In the genomic region with DNA sequence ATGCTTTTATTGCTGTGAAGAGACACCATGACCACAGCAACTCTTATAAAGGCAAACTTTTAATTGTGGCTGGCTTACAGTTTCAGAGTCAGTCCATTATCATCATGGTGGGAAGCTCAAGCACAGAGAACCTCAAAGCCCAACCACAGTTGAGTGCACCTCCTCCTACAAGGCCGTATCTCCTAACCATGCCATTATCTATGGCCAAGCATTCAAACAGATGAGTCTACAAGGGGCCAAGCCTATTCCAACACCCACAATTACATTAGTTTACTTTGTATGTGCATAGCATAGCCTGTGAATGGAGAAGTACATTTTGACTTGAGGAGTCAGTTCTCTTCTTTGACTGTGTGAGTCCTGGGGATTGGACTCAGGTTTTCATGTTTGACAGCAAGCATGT, we compare ENCODE assay signal across 32 mouse cellular contexts. TPM values are rescaled to one million over a fixed set of nuclear protein-coding genes. Genes with fewer than 3 reads are reported as not detected.
DNase-seq lines count a peak whose midpoint lies in the region; ATAC-seq and TF ChIP-seq lines count a peak whose summit lies in the region.
"Had no signal": no experiment of that assay in that cellular context is flagged by ENCODE, and none has a peak within 500 bp of the region (broad histone marks: within the 10 kb centered on the region; RNA-seq: fewer than 3 reads in every experiment).

No protein-coding gene starts in this region.

- H3K36me3 ChIP-seq in liver, embryonic 12.5 days, result peaks cover 98% of the 10 kb centered on the region
- H3K36me3 ChIP-seq in liver, postnatal 0 days (replicated peaks; ENCODE audit: insufficient read depth, low read length), result peaks cover 82% of the 10 kb centered on the region
- peaks cover 94% of the 10 kb centered on the region for H3K36me3 ChIP-seq in liver, embryonic 15.5 days (replicated peaks)

- DNase-seq in heart, adult 11 months, result peak; percentile 52
- no peak for DNase-seq in heart, adult 8-10 months (ENCODE audit: low spot score)
- no peak for DNase-seq in liver, postnatal 0 days
- DNase-seq in kidney, adult 18-20 months, result no peak
- DNase-seq: adrenal gland, adult 2 months; adrenal gland, postnatal 14 days; cerebellum, adult 11-12 months; cerebellum, adult 8-10 months; cerebellum, postnatal 10 days; cerebellum, postnatal 36 days; embryo, embryonic 11 days; gastrocnemius, postnatal 10 days; heart, adult 2 months had no signal

- no peak overlapping the region for H3K4me3 ChIP-seq in liver, embryonic 12.5 days
- H3K4me3 ChIP-seq in liver, postnatal 0 days (ENCODE audit: low read depth, low read length), result no peak overlapping the region
- no peak overlapping the region for H3K4me3 ChIP-seq in liver, embryonic 15.5 days (replicated peaks)
- H3K4me3 ChIP-seq: embryonic facial prominence, embryonic 10.5 days; embryonic facial prominence, embryonic 13.5 days; erythroblast, embryonic 14.5 days; forebrain, embryonic 12.5 days; forebrain, embryonic 15.5 days; heart, adult 2 months; hindbrain, embryonic 12.5 days; hindbrain, embryonic 15.5 days had no signal

- peak overlapping the region; percentile 19 for H3K4me2 ChIP-seq in liver, embryonic 12.5 days
- H3K4me2 ChIP-seq in liver, postnatal 0 days (ENCODE audit: low read depth, low read length), result no peak overlapping the region
- H3K4me2 ChIP-seq in liver, embryonic 15.5 days, result 0 out of 2 replicates have a peak overlapping the region, but pooled peaks have one; percentile 13
- H3K4me2 ChIP-seq: embryonic facial prominence, embryonic 13.5 days; forebrain, embryonic 12.5 days; forebrain, embryonic 15.5 days; heart, embryonic 11.5 days; hindbrain, embryonic 12.5 days; hindbrain, embryonic 15.5 days had no signal

- peaks cover 36% of the 10 kb centered on the region for H3K4me1 ChIP-seq in liver, embryonic 12.5 days
- no peaks in the 10 kb centered on the region for H3K4me1 ChIP-seq in liver, postnatal 0 days (ENCODE audit: insufficient read depth)
- peaks cover 8% of the 10 kb centered on the region; the same call in 1 of the 2 replicates for H3K4me1 ChIP-seq in liver, embryonic 15.5 days (replicated peaks)
- H3K4me1 ChIP-seq: embryonic facial prominence, embryonic 10.5 days; embryonic facial prominence, embryonic 13.5 days; forebrain, embryonic 12.5 days; forebrain, embryonic 15.5 days; hindbrain, embryonic 12.5 days; hindbrain, embryonic 15.5 days had no signal

- peak; percentile 81 for ATAC-seq in liver, embryonic 12.5 days
- ATAC-seq in liver, postnatal 0 days, result no peak
- peak; percentile 51 for ATAC-seq in liver, embryonic 15.5 days (ENCODE audit: insufficient read depth)
- ATAC-seq in megakaryocyte-erythroid progenitor cell, adult 5-6 weeks (replicated peaks; ENCODE audit: low FRiP score, low TSS enrichment, poor library complexity, severe bottlenecking), result peak; percentile 79; the same call in 1 of the 2 replicates
- ATAC-seq in granulocyte monocyte progenitor cell, adult 5-6 weeks (replicated peaks; ENCODE audit: poor library complexity, severe bottlenecking), result no peak
- ATAC-seq: forebrain, embryonic 15.5 days had no signal

- peak overlapping the region; percentile 50; the same call in 1 of the 2 replicates for H3K27ac ChIP-seq in liver, embryonic 12.5 days
- H3K27ac ChIP-seq in liver, postnatal 0 days (ENCODE audit: low read depth), result no peak overlapping the region
- H3K27ac ChIP-seq in liver, embryonic 15.5 days (replicated peaks), result no peak overlapping the region
- H3K27ac ChIP-seq: embryonic facial prominence, embryonic 10.5 days; embryonic facial prominence, embryonic 13.5 days; forebrain, embryonic 12.5 days; forebrain, embryonic 15.5 days; heart, adult 2 months; hindbrain, embryonic 12.5 days; hindbrain, embryonic 15.5 days had no signal

- no peaks in the 10 kb centered on the region for H3K27me3 ChIP-seq in liver, embryonic 12.5 days (replicated peaks)
- no peaks in the 10 kb centered on the region for H3K27me3 ChIP-seq in liver, postnatal 0 days (ENCODE audit: insufficient read depth, low read length)
- H3K27me3 ChIP-seq in liver, embryonic 15.5 days, result no peaks in the 10 kb centered on the region
- H3K27me3 ChIP-seq: embryonic facial prominence, embryonic 13.5 days; forebrain, embryonic 12.5 days; forebrain, embryonic 15.5 days; hindbrain, embryonic 12.5 days; hindbrain, embryonic 15.5 days had no signal

- TF ChIP-seq EP300 in liver, postnatal 0 days (IDR thresholded peaks at IDR 0.05; ENCODE audit: low read depth), result no peak

- 38% methylated on average over 1 of the region's 1 CpGs for WGBS in liver, embryonic 12.5 days (ENCODE audit: insufficient replicate concordance)
- 57% methylated on average over 1 of the region's 1 CpGs for WGBS in liver, postnatal 0 days (ENCODE audit: insufficient replicate concordance)
- 51% methylated on average over 1 of the region's 1 CpGs for WGBS in liver, embryonic 15.5 days (ENCODE audit: insufficient replicate concordance)

- no peak for TF ChIP-seq CTCF in liver, postnatal 0 days (IDR thresholded peaks at IDR 0.05; ENCODE audit: low read depth)

- H3K9me3 ChIP-seq in liver, embryonic 12.5 days (replicated peaks), result no peaks in the 10 kb centered on the region
- H3K9me3 ChIP-seq in liver, postnatal 0 days (ENCODE audit: low read length), result no peaks in the 10 kb centered on the region
- no peaks in the 10 kb centered on the region for H3K9me3 ChIP-seq in liver, embryonic 15.5 days (replicated peaks)
- H3K9me3 ChIP-seq: embryonic facial prominence, embryonic 10.5 days; embryonic facial prominence, embryonic 13.5 days; forebrain, embryonic 12.5 days; forebrain, embryonic 15.5 days; hindbrain, embryonic 12.5 days; hindbrain, embryonic 15.5 days had no signal

- H3K9ac ChIP-seq in liver, embryonic 12.5 days, result no peak overlapping the region; the same call in 1 of the 2 replicates
- H3K9ac ChIP-seq in liver, postnatal 0 days (replicated peaks), result no peak overlapping the region
- H3K9ac ChIP-seq in liver, embryonic 15.5 days, result no peak overlapping the region
- H3K9ac ChIP-seq: embryonic facial prominence, embryonic 13.5 days; forebrain, embryonic 12.5 days; forebrain, embryonic 15.5 days; hindbrain, embryonic 12.5 days; hindbrain, embryonic 15.5 days had no signal

RNA-seq across cellular contexts. Expression of gene Mpv17, which starts 10.8 kb away (rescaled TPM):
- 10 to 100 TPM; 48.1 to 63.1 (median 53.9) TPM for total RNA-seq in heart, adult 8-10 months (2022)
- 25.8 and 27.0 TPM in 2 replicates for polyA plus RNA-seq in liver, embryonic 12.5 days (2016; fragmentation: Nextera tagmentation; extraction: Ambion mirVana)
- polyA plus RNA-seq in liver, postnatal 0 days (2015; fragmentation: Nextera tagmentation; extraction: Ambion mirVana), result 16.5 and 17.6 TPM in 2 replicates
- polyA plus RNA-seq in liver, embryonic 15.5 days (2015; fragmentation: Nextera tagmentation; extraction: Ambion mirVana), result 18.8 and 19.5 TPM in 2 replicates
- total RNA-seq in megakaryocyte-erythroid progenitor cell, adult 5-6 weeks (2014; fragmentation: Nextera tagmentation), result 13.3 and 22.0 TPM in 2 replicates
- total RNA-seq in megakaryocyte-erythroid progenitor cell, adult 5-6 weeks (2017), result 30.0 and 40.1 TPM in 2 replicates
- 19.6 and 42.3 TPM in 2 replicates for total RNA-seq in granulocyte monocyte progenitor cell, adult 5-6 weeks (2014; fragmentation: Nextera tagmentation)
- 20.9 and 32.9 TPM in 2 replicates for total RNA-seq in granulocyte monocyte progenitor cell, adult 5-6 weeks (2017)

RNA-seq across cellular contexts. Expression of gene Gm29609, which starts 14.8 kb away (rescaled TPM):
- 1 to 10 TPM in 1 of 4 experiments, under 1 TPM in 3; 0.29 to 3.4 (median 0.55) TPM for total RNA-seq in heart, adult 8-10 months (2022)
- 0.90 and 1.3 TPM in 2 replicates for polyA plus RNA-seq in liver, embryonic 12.5 days (2016; fragmentation: Nextera tagmentation; extraction: Ambion mirVana)
- 0.21 and 0.59 TPM in 2 replicates for polyA plus RNA-seq in liver, postnatal 0 days (2015; fragmentation: Nextera tagmentation; extraction: Ambion mirVana)
- polyA plus RNA-seq in liver, embryonic 15.5 days (2015; fragmentation: Nextera tagmentation; extraction: Ambion mirVana), result 0.33 and 0.74 TPM in 2 replicates
- 1.1 and 1.4 TPM in 2 replicates for total RNA-seq in megakaryocyte-erythroid progenitor cell, adult 5-6 weeks (2014; fragmentation: Nextera tagmentation)
- total RNA-seq in megakaryocyte-erythroid progenitor cell, adult 5-6 weeks (2017), result 1.3 TPM in 1 of 2 replicates, not detected in the other
- total RNA-seq in granulocyte monocyte progenitor cell, adult 5-6 weeks (2014; fragmentation: Nextera tagmentation), result 1.5 and 6.6 TPM in 2 replicates
- 0.36 TPM in 1 of 2 replicates, not detected in the other for total RNA-seq in granulocyte monocyte progenitor cell, adult 5-6 weeks (2017)
- total RNA-seq: hematopoietic stem cell, adult 5-6 weeks had no signal

RNA-seq across cellular contexts. Expression of gene Gtf3c2, which starts 15.1 kb away (rescaled TPM):
- 10 to 100 TPM; 23.6 to 33.3 (median 26.4) TPM for total RNA-seq in heart, adult 8-10 months (2022)
- polyA plus RNA-seq in liver, embryonic 12.5 days (2016; fragmentation: Nextera tagmentation; extraction: Ambion mirVana), result 51.5 and 53.1 TPM in 2 replicates
- 15.0 and 16.8 TPM in 2 replicates for polyA plus RNA-seq in liver, postnatal 0 days (2015; fragmentation: Nextera tagmentation; extraction: Ambion mirVana)
- polyA plus RNA-seq in liver, embryonic 15.5 days (2015; fragmentation: Nextera tagmentation; extraction: Ambion mirVana), result 28.8 and 31.5 TPM in 2 replicates
- 112 and 159 TPM in 2 replicates for total RNA-seq in megakaryocyte-erythroid progenitor cell, adult 5-6 weeks (2014; fragmentation: Nextera tagmentation)
- total RNA-seq in megakaryocyte-erythroid progenitor cell, adult 5-6 weeks (2017), result 76.4 and 80.2 TPM in 2 replicates
- total RNA-seq in granulocyte monocyte progenitor cell, adult 5-6 weeks (2014; fragmentation: Nextera tagmentation), result 94.6 and 100 TPM in 2 replicates
- 52.0 and 59.8 TPM in 2 replicates for total RNA-seq in granulocyte monocyte progenitor cell, adult 5-6 weeks (2017)

RNA-seq across cellular contexts. Expression of gene Ucn, which starts 26.2 kb away (rescaled TPM):
- not detected for total RNA-seq in heart, adult 8-10 months (2022)
- not detected in 2 replicates for polyA plus RNA-seq in liver, embryonic 12.5 days (2016; fragmentation: Nextera tagmentation; extraction: Ambion mirVana)
- polyA plus RNA-seq in liver, postnatal 0 days (2015; fragmentation: Nextera tagmentation; extraction: Ambion mirVana), result not detected in 2 replicates
- polyA plus RNA-seq in liver, embryonic 15.5 days (2015; fragmentation: Nextera tagmentation; extraction: Ambion mirVana), result not detected in 2 replicates
- total RNA-seq in megakaryocyte-erythroid progenitor cell, adult 5-6 weeks (2014; fragmentation: Nextera tagmentation), result not detected in 2 replicates
- total RNA-seq in megakaryocyte-erythroid progenitor cell, adult 5-6 weeks (2017), result not detected in 2 replicates
- not detected in 2 replicates for total RNA-seq in granulocyte monocyte progenitor cell, adult 5-6 weeks (2014; fragmentation: Nextera tagmentation)
- not detected in 2 replicates for total RNA-seq in granulocyte monocyte progenitor cell, adult 5-6 weeks (2017)
- total RNA-seq: adrenal gland, adult 2 months; adrenal gland, postnatal 14 days; adrenal gland, postnatal 4 days; ES-E14; gastrocnemius, adult 18-20 months; gastrocnemius, postnatal 10 days; heart, adult 2 months; heart, postnatal 25 days; hematopoietic stem cell, adult 5-6 weeks had no signal
- polyA plus RNA-seq: adrenal gland, adult 2 months; embryonic facial prominence, embryonic 10.5 days; embryonic facial prominence, embryonic 13.5 days; erythroblast, embryonic 14.5 days; forebrain, embryonic 12.5 days; forebrain, embryonic 15.5 days; heart, adult 2 months; heart, embryonic 11.5 days; heart, embryonic 14.5 days; heart, postnatal 0 days; hindbrain, embryonic 12.5 days; hindbrain, embryonic 15.5 days had no signal

RNA-seq across cellular contexts. Expression of gene Snx17, which starts 28.1 kb away (rescaled TPM):
- total RNA-seq in heart, adult 8-10 months (2022), result 10 to 100 TPM; 62.1 to 65.5 (median 62.7) TPM
- polyA plus RNA-seq in liver, embryonic 12.5 days (2016; fragmentation: Nextera tagmentation; extraction: Ambion mirVana), result 58.2 and 62.3 TPM in 2 replicates
- polyA plus RNA-seq in liver, postnatal 0 days (2015; fragmentation: Nextera tagmentation; extraction: Ambion mirVana), result 29.4 and 29.9 TPM in 2 replicates
- polyA plus RNA-seq in liver, embryonic 15.5 days (2015; fragmentation: Nextera tagmentation; extraction: Ambion mirVana), result 40.2 and 41.6 TPM in 2 replicates
- 57.7 and 67.6 TPM in 2 replicates for total RNA-seq in megakaryocyte-erythroid progenitor cell, adult 5-6 weeks (2014; fragmentation: Nextera tagmentation)
- 38.9 and 48.5 TPM in 2 replicates for total RNA-seq in megakaryocyte-erythroid progenitor cell, adult 5-6 weeks (2017)
- 53.3 and 65.5 TPM in 2 replicates for total RNA-seq in granulocyte monocyte progenitor cell, adult 5-6 weeks (2014; fragmentation: Nextera tagmentation)
- 36.5 and 58.9 TPM in 2 replicates for total RNA-seq in granulocyte monocyte progenitor cell, adult 5-6 weeks (2017)

Comparison
In these comparisons a context has a peak if more than half of its experiments do, and no peak if none do; other contexts are left out.
1. ATAC-seq: peak in liver, embryonic 12.5 days (single experiment), liver, embryonic 15.5 days (single experiment) and megakaryocyte-erythroid progenitor cell, adult 5-6 weeks (single experiment); none in liver, postnatal 0 days (single experiment) and granulocyte monocyte progenitor cell, adult 5-6 weeks (single experiment).